Mouse (Mus musculus) erythroblast, embryonic 14.5 days (primary cell): ENCODE results near the gene Igsf9. TPM values are rescaled to one million over a fixed set of nuclear protein-coding genes. Genes with fewer than 3 reads are reported as not detected.

Source experiments
- H3K27me3 ChIP-seq: 2 replicates; pipeline ENCODE4 v1.6.1; 2012; ENCODE audit warnings: inconsistent platforms; ENCODE audit not compliant: control insufficient read depth
- H3K36me3 ChIP-seq: 2 replicates; pipeline ENCODE4 v1.6.1; 2012; ENCODE audit warnings: mild to moderate bottlenecking, inconsistent platforms; ENCODE audit not compliant: control insufficient read depth
- H3K4me1 ChIP-seq: 2 replicates; pipeline ENCODE4 v1.6.1; 2012; ENCODE audit warnings: inconsistent platforms; ENCODE audit not compliant: control insufficient read depth
- H3K4me3 ChIP-seq: replicated peaks from 2 replicates; pipeline ENCODE3; 2012; ENCODE audit warnings: moderate library complexity, mild to moderate bottlenecking, inconsistent platforms
- H3K9me3 ChIP-seq: 2 replicates; pipeline ENCODE4 v1.6.1; 2012; ENCODE audit warnings: low read length, inconsistent platforms, mixed read lengths; ENCODE audit not compliant: control insufficient read depth
- GATA1 ChIP-seq: IDR thresholded peaks from 2 replicates; pipeline ENCODE4 v1.6.1; 2012; ENCODE audit warnings: low read length, inconsistent platforms, mixed read lengths
- TAL1 ChIP-seq: IDR thresholded peaks from 3 replicates; pipeline ENCODE4 v1.6.1; 2012; ENCODE audit warnings: low read length, inconsistent platforms, mixed read lengths
- polyA plus RNA-seq: library from polyadenylated mRNA; stranded (reverse); fragments of >175 nt; gene quantifications from 2 replicates; pipeline ENCODE4 v1.2.3, GENCODE M21; 2012

The Igsf9 gene
- polyA plus RNA-seq, 1 experiment, result not detected

- H3K27me3 ChIP-seq, result no peaks in the 10 kb centered on the region
- no peaks in the 10 kb centered on the region for H3K36me3 ChIP-seq
- no peak for TF ChIP-seq GATA1
- TF ChIP-seq TAL1, result no peak
- no peaks in the 10 kb centered on the region for H3K4me1 ChIP-seq
- H3K4me3 ChIP-seq, result no peak overlapping the region
- H3K9me3 ChIP-seq, result no peaks in the 10 kb centered on the region
These were observed 31.4 kb upstream of the Igsf9 start for GRCm38 (mm10) chr1:172450226-172450625.

- no peaks in the 10 kb centered on the region for H3K4me1 ChIP-seq
- H3K36me3 ChIP-seq, result no peaks in the 10 kb centered on the region
- no peaks in the 10 kb centered on the region for H3K27me3 ChIP-seq
- H3K4me3 ChIP-seq, result no peak overlapping the region
- H3K9me3 ChIP-seq, result no peaks in the 10 kb centered on the region
- TF ChIP-seq TAL1, result no peak
- TF ChIP-seq GATA1, result no peak
These were observed 30.6 kb upstream of the Igsf9 start for GRCm38 (mm10) chr1:172450848-172451470.

- TF ChIP-seq TAL1 (no peak), GATA1 (no peak)
These were observed 28.7 kb upstream of the Igsf9 start for GRCm38 (mm10) chr1:172452911-172453310.

GRCm38 (mm10) chr1:172453810-172454209 is 27.8 kb upstream of the Igsf9 start:
- no peaks in the 10 kb centered on the region for H3K4me1 ChIP-seq
- no peaks in the 10 kb centered on the region for H3K9me3 ChIP-seq
- H3K36me3 ChIP-seq, result no peaks in the 10 kb centered on the region
- H3K27me3 ChIP-seq, result no peaks in the 10 kb centered on the region
- no peak overlapping the region for H3K4me3 ChIP-seq
- TF ChIP-seq GATA1, result no peak
- TF ChIP-seq TAL1, result no peak

More at GRCm38 (mm10) chr1:172452911-172453310, 28.7 kb upstream of the Igsf9 start:
- Histone ChIP-seq H3K27me3 (no peaks in the 10 kb centered on the region), H3K36me3 (no peaks in the 10 kb centered on the region), H3K9me3 (no peaks in the 10 kb centered on the region), H3K4me3 (no peak overlapping the region), H3K4me1 (no peaks in the 10 kb centered on the region)

- TF ChIP-seq TAL1 (no peak), GATA1 (no peak)
- Histone ChIP-seq H3K4me1 (no peaks in the 10 kb centered on the region), H3K4me3 (no peak overlapping the region), H3K27me3 (no peaks in the 10 kb centered on the region), H3K9me3 (no peaks in the 10 kb centered on the region), H3K36me3 (no peaks in the 10 kb centered on the region)
These were observed 26.2 kb upstream of the Igsf9 start for GRCm38 (mm10) chr1:172455416-172455815.

- H3K4me3 ChIP-seq, result no peak overlapping the region
- no peaks in the 10 kb centered on the region for H3K4me1 ChIP-seq
- H3K36me3 ChIP-seq, result no peaks in the 10 kb centered on the region
- H3K27me3 ChIP-seq, result no peaks in the 10 kb centered on the region
- H3K9me3 ChIP-seq, result no peaks in the 10 kb centered on the region
- TF ChIP-seq TAL1, result no peak
- TF ChIP-seq GATA1, result no peak
These were observed 25.4 kb upstream of the Igsf9 start for GRCm38 (mm10) chr1:172456001-172456677.

GRCm38 (mm10) chr1:172457196-172457595 is 24.4 kb upstream of the Igsf9 start:
- Histone ChIP-seq H3K27me3 (no peaks in the 10 kb centered on the region), H3K36me3 (no peaks in the 10 kb centered on the region), H3K9me3 (no peaks in the 10 kb centered on the region), H3K4me3 (no peak overlapping the region), H3K4me1 (no peaks in the 10 kb centered on the region)
- no peak for TF ChIP-seq TAL1

GRCm38 (mm10) chr1:172458041-172458440 is 23.5 kb upstream of the Igsf9 start:
- Histone ChIP-seq H3K4me3 (no peak overlapping the region), H3K36me3 (no peaks in the 10 kb centered on the region), H3K4me1 (no peaks in the 10 kb centered on the region), H3K27me3 (no peaks in the 10 kb centered on the region), H3K9me3 (no peaks in the 10 kb centered on the region)
- TF ChIP-seq TAL1, result no peak
- TF ChIP-seq GATA1, result no peak

GRCm38 (mm10) chr1:172461602-172462001 is 20.0 kb upstream of the Igsf9 start:
- Histone ChIP-seq H3K36me3 (no peaks in the 10 kb centered on the region), H3K9me3 (no peaks in the 10 kb centered on the region), H3K27me3 (no peaks in the 10 kb centered on the region), H3K4me1 (no peaks in the 10 kb centered on the region), H3K4me3 (no peak overlapping the region)
- no peak for TF ChIP-seq TAL1
- TF ChIP-seq GATA1, result no peak
